Comparison of ENCODE assay signal across 8 mouse cellular contexts in the genomic region with DNA sequence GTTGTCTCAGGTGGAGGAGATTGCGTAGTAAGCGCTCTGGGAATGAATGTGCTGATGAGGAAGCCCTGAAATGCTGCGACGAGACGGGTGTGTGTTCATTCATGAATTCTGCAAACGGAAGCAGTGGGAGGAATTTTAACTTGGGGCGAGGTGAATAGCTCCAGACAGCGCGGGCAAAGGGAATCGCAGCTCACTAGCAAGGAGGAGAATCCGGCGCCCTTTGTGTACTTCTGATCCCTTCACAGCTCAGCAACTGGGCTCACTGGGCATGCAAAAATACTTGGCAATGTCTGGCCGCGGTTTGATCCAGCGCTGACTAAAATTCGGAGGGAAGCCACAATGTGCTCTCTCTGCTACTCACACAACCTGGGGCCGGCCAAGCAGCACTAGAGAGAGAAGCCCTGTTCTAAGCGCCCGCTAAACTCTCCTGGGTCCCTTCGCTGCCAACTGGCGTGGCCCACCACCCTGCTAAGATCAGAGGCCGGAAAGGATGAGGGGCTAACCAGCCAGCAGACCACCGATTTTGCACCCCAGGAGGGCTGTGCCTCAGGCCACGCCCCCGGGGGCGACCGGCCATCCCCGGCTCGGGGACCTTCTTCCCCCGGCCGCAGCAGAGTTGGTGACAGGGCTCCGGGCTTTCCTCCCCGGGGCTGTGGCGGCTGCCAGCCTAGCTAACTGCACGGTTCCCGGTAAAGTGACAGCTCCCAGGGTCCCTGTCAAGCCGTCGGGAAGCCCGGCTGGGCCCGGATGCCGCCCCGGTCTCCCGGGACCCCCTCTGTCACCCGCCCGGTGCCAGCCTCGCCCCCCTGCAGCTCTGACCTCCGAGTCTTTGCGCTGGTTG. TPM values are rescaled to one million over a fixed set of nuclear protein-coding genes. Genes with fewer than 3 reads are reported as not detected.
DNase-seq lines count a peak whose midpoint lies in the region; ATAC-seq and TF ChIP-seq lines count a peak whose summit lies in the region.

A gene (plus strand): TSS at position 641 of the 841 bp plus-strand sequence.

- peak within 1 kb of the TSS; percentile 86 for H3K4me3 ChIP-seq in testis, adult 2 months (ENCODE audit: control insufficient read depth, low read depth, low read length)
- peak within 1 kb of the TSS; percentile 90 for H3K4me3 ChIP-seq in forebrain, embryonic 16.5 days (replicated peaks; ENCODE audit: low read length)
- H3K4me3 ChIP-seq in intestine, embryonic 14.5 days (ENCODE audit: low read depth, low read length): peak within 1 kb of the TSS; percentile 78

- peaks cover 3% of the 10 kb centered on the region for H3K4me1 ChIP-seq in testis, adult 2 months (ENCODE audit: control insufficient read depth, insufficient read depth, low read length)
- H3K4me1 ChIP-seq in forebrain, embryonic 16.5 days (replicated peaks; ENCODE audit: control insufficient read depth, insufficient read depth, low read length): peaks cover 19% of the 10 kb centered on the region
- peaks cover 7% of the 10 kb centered on the region; the same call in 1 of the 2 replicates for H3K4me1 ChIP-seq in intestine, embryonic 14.5 days (replicated peaks; ENCODE audit: control insufficient read depth, insufficient read depth, low read length)

- intact Hi-C loops in left cerebral cortex, postnatal 25 days (cut with DNase I): loop anchor here (5.0 kb wide), 1 partner anchor 51 kb away; no protein-coding TSS in a partner anchor

- no peaks in the 10 kb centered on the region for H3K9me3 ChIP-seq in forebrain, embryonic 16.5 days (ENCODE audit: control insufficient read depth, low read length)
- H3K9me3 ChIP-seq in intestine, embryonic 14.5 days (ENCODE audit: control insufficient read depth, low read length): no peaks in the 10 kb centered on the region

- under 1% methylated on average over 48 of the region's 48 CpGs for WGBS in forebrain, embryonic 16.5 days
- 1% methylated on average over 45 of the region's 48 CpGs for WGBS in intestine, embryonic 14.5 days

- peak within 1 kb of the TSS; percentile 76 for H3K27ac ChIP-seq in testis, adult 2 months (ENCODE audit: control insufficient read depth, insufficient read depth, low read depth, low read length)
- peak within 1 kb of the TSS; percentile 98 for H3K27ac ChIP-seq in forebrain, embryonic 16.5 days (ENCODE audit: low read length)
- H3K27ac ChIP-seq in intestine, embryonic 14.5 days (ENCODE audit: low read depth): peak within 1 kb of the TSS; percentile 90

- no peak for TF ChIP-seq POLR2A in testis, adult 2 months (IDR thresholded peaks at IDR 0.05; ENCODE audit: control insufficient read depth, low read depth, low read length)

- H3K36me3 ChIP-seq in testis, adult 2 months (ENCODE audit: control insufficient read depth, insufficient read depth, low read length): no peaks in the 10 kb centered on the region; the same call in 1 of the 2 replicates
- peaks cover 25% of the 10 kb centered on the region for H3K36me3 ChIP-seq in forebrain, embryonic 16.5 days (ENCODE audit: control insufficient read depth, insufficient read depth)
- H3K36me3 ChIP-seq in intestine, embryonic 14.5 days (ENCODE audit: control insufficient read depth, insufficient read depth, low read length): peaks cover 17% of the 10 kb centered on the region

- no peaks in the 10 kb centered on the region for H3K27me3 ChIP-seq in testis, adult 2 months (ENCODE audit: control insufficient read depth, insufficient read depth, low read length)
- H3K27me3 ChIP-seq in forebrain, embryonic 16.5 days (replicated peaks; ENCODE audit: control insufficient read depth, insufficient read depth, low read length): no peaks in the 10 kb centered on the region
- no peaks in the 10 kb centered on the region for H3K27me3 ChIP-seq in intestine, embryonic 14.5 days (replicated peaks; ENCODE audit: control insufficient read depth, insufficient read depth, low read length)

- peak within 1 kb of the TSS; percentile 93 for H3K9ac ChIP-seq in forebrain, embryonic 16.5 days (replicated peaks; ENCODE audit: low read depth, low read length)
- peak within 1 kb of the TSS; percentile 85 for H3K9ac ChIP-seq in intestine, embryonic 14.5 days (ENCODE audit: low read length)

- TF ChIP-seq CTCF in testis, adult 2 months (IDR thresholded peaks at IDR 0.05; ENCODE audit: control insufficient read depth, insufficient read depth, insufficient replicate concordance, low read depth, low read length): no peak

- H3K4me2 ChIP-seq in forebrain, embryonic 16.5 days (ENCODE audit: low read length): peak within 1 kb of the TSS; percentile 69
- peak within 1 kb of the TSS; percentile 85 for H3K4me2 ChIP-seq in intestine, embryonic 14.5 days (ENCODE audit: low read length)

- ATAC-seq in forebrain, embryonic 16.5 days: peak; percentile 76
- ATAC-seq in intestine, embryonic 14.5 days (replicated peaks; ENCODE audit: low FRiP score, low TSS enrichment, low read depth): peak; percentile 75
- ATAC-seq in megakaryocyte-erythroid progenitor cell, adult 5-6 weeks (replicated peaks; ENCODE audit: low FRiP score, low TSS enrichment, poor library complexity, severe bottlenecking): peak; percentile 39

- DNase-seq in testis, postnatal 14 days (ENCODE audit: low spot score): no peak
- peak; percentile 12 for DNase-seq in brain, embryonic 18.5 days (ENCODE audit: low read depth, low spot score)
- DNase-seq in intestine, embryonic 14.5 days (ENCODE audit: low spot score): peak; percentile 81
- DNase-seq in left cerebral cortex, postnatal 25 days (ENCODE audit: low spot score in 2 of 2): peak; percentile 46 to 79
- peak; percentile 71 for DNase-seq in testis, postnatal 10 days (ENCODE audit: low spot score)

RNA-seq across cellular contexts. Expression of the gene that starts here (rescaled TPM):
- not detected in 2 replicates for polyA plus RNA-seq in testis, adult 2 months (2012; rRNA removed)
- not detected in 2 replicates for polyA plus RNA-seq in forebrain, embryonic 16.5 days (2015; fragmentation: Nextera tagmentation; extraction: Ambion mirVana)
- polyA plus RNA-seq in intestine, embryonic 14.5 days (2014; fragmentation: Nextera tagmentation; extraction: Ambion mirVana): not detected in 2 replicates
- not detected for total RNA-seq in left cerebral cortex, postnatal 25 days (2021)
- total RNA-seq in megakaryocyte-erythroid progenitor cell, adult 5-6 weeks (2014; fragmentation: Nextera tagmentation): not detected in 2 replicates
- not detected in 2 replicates for total RNA-seq in megakaryocyte-erythroid progenitor cell, adult 5-6 weeks (2017)

Comparison
In these comparisons a context has a peak if more than half of its experiments do, and no peak if none do; other contexts are left out.
1. Peak in ATAC-seq, H3K4me3 ChIP-seq, H3K27ac ChIP-seq, H3K9ac ChIP-seq and H3K4me2 ChIP-seq in forebrain, embryonic 16.5 days; RNA of the gene not detected or under 1 TPM.
2. Peak in DNase-seq, ATAC-seq, H3K4me3 ChIP-seq, H3K27ac ChIP-seq, H3K9ac ChIP-seq and H3K4me2 ChIP-seq in intestine, embryonic 14.5 days; RNA of the gene not detected or under 1 TPM.
3. Peak in DNase-seq in left cerebral cortex, postnatal 25 days; RNA of the gene not detected or under 1 TPM.
4. Peak in ATAC-seq in megakaryocyte-erythroid progenitor cell, adult 5-6 weeks; RNA of the gene not detected or under 1 TPM.